Mouse (Mus musculus) bone marrow, adult 2 months (tissue): Measurements from ENCODE around the gene Ypel3. TPM values are rescaled to one million over a fixed set of nuclear protein-coding genes. Genes with fewer than 3 reads are reported as not detected.

Experiments used
- H3K27ac ChIP-seq: fragments of 200-500 bp; 2 replicates; pipeline ENCODE4 v1.5.1; 2012; ENCODE audit warnings: low read depth, mild to moderate bottlenecking, control low read depth, inconsistent platforms, low read length; ENCODE audit not compliant: control insufficient read depth, poor library complexity, insufficient read depth
- H3K4me1 ChIP-seq: fragments of 200-500 bp; 2 replicates; pipeline ENCODE4 v1.6.1; 2011; ENCODE audit warnings: low read length; ENCODE audit not compliant: control insufficient read depth, insufficient read depth
- H3K4me3 ChIP-seq: fragments of 200-500 bp; replicated peaks from 2 replicates; pipeline ENCODE3; 2011; ENCODE audit warnings: mild to moderate bottlenecking, low read depth, low read length, control low read depth; ENCODE audit not compliant: control insufficient read depth
- CTCF ChIP-seq: fragments of 200-500 bp; IDR thresholded peaks from 2 replicates; pipeline ENCODE4 v1.5.1; 2011; ENCODE audit warnings: low read length, control low read depth; ENCODE audit not compliant: control insufficient read depth, insufficient read depth
- POLR2A ChIP-seq: fragments of 200-500 bp; IDR thresholded peaks from 2 replicates; pipeline ENCODE4 v1.6.1; 2011; ENCODE audit warnings: low read depth, mild to moderate bottlenecking, control low read depth, low read length, borderline replicate concordance; ENCODE audit not compliant: control insufficient read depth
- WGBS: fragments of 180-500 bp; shearing (Covaris S2); methylation state at CpG from one replicate; pipeline ENCODE4 v1.1.7; 2018; 5-methylcytosine and 5-hydroxymethylcytosine counted together
- polyA plus RNA-seq: library from polyadenylated mRNA; stranded (reverse); fragments of >200 nt; gene quantifications from 2 replicates; pipeline ENCODE4 v1.2.4, GENCODE M21; 2011; ENCODE audit warnings: low replicate concordance; ENCODE audit not compliant: missing spikeins, insufficient read depth, insufficient read length

Ypel3 gene
- polyA plus RNA-seq, 1 experiment: 411 TPM

- no peaks in the 10 kb centered on the region for H3K4me1 ChIP-seq
- TF ChIP-seq CTCF (no peak), POLR2A (no peak)
- H3K4me3 ChIP-seq: no peak overlapping the region
- H3K27ac ChIP-seq: no peak overlapping the region
- 71% methylated on average over 9 of the region's 9 CpGs for WGBS
Measured at GRCm38 (mm10) chr7:126822741-126823140, 46.0 kb downstream of the Ypel3 start.

GRCm38 (mm10) chr7:126823202-126823711 is 46.5 kb downstream of the Ypel3 start:
- no peaks in the 10 kb centered on the region for H3K4me1 ChIP-seq
- WGBS: 6% methylated on average over 17 of the region's 19 CpGs
- no peak for TF ChIP-seq POLR2A
- TF ChIP-seq CTCF: no peak
- no peak overlapping the region for H3K27ac ChIP-seq
- no peak overlapping the region for H3K4me3 ChIP-seq

GRCm38 (mm10) chr7:126823940-126824339 is 47.2 kb downstream of the Ypel3 start:
- no peak overlapping the region for H3K27ac ChIP-seq
- no peaks in the 10 kb centered on the region for H3K4me1 ChIP-seq
- H3K4me3 ChIP-seq: no peak overlapping the region
- no peak for TF ChIP-seq CTCF
- no peak for TF ChIP-seq POLR2A
- 33% methylated on average over 10 of the region's 10 CpGs for WGBS

DNA sequence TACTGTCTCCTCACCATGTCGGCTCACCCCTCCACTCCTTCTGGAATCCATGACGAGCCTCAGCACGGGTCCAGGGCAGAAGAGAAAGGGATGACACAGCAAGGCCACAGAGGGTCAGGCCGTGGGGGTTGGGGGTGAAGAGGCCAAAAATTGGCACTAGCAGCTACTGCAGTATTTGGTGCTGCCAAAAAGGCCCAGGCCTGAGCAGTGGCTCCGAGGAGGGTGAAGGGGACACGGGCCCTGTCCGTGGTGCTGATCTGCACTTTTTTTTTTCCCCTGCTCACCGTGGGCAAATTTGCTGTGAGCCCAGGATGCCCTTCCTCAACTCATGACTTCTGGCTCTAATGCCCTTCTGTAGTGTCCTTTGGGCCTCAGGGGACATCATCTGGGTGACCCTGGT is 48.6 kb downstream of the Ypel3 start:
- no peak overlapping the region for H3K27ac ChIP-seq
- TF ChIP-seq POLR2A (no peak), CTCF (no peak)
- 24% methylated on average over 8 of the region's 8 CpGs for WGBS

GRCm38 (mm10) chr7:126825952-126826351 is 49.2 kb downstream of the Ypel3 start:
- Histone ChIP-seq H3K27ac (no peak overlapping the region), H3K4me1 (no peaks in the 10 kb centered on the region), H3K4me3 (no peak overlapping the region)
- no peak for TF ChIP-seq POLR2A
- no peak for TF ChIP-seq CTCF
- WGBS: 69% methylated on average over 5 of the region's 5 CpGs

More for the DNA sequence above, 48.6 kb downstream of the Ypel3 start:
- H3K4me3 ChIP-seq: no peak overlapping the region
- no peaks in the 10 kb centered on the region for H3K4me1 ChIP-seq

Other genes with a start within 250 kb of the Ypel3 start
- 52.3 and 90.2 TPM in 2 replicates for gene Eif3c, start 210.5 kb upstream of the Ypel3 start, polyA plus RNA-seq
- 21.2 and 45.7 TPM in 2 replicates for gene Apobr, start 192.0 kb upstream of the Ypel3 start, polyA plus RNA-seq
- gene Cln3, start 191.1 kb upstream of the Ypel3 start, polyA plus RNA-seq: 98.2 and 269 TPM in 2 replicates
- 1.9 and 6.0 TPM in 2 replicates for gene Il27, start 182.0 kb upstream of the Ypel3 start, polyA plus RNA-seq
- 28.1 and 37.6 TPM in 2 replicates for gene Nupr1, start 146.1 kb upstream of the Ypel3 start, polyA plus RNA-seq
- gene Sgf29, start 127.6 kb upstream of the Ypel3 start, polyA plus RNA-seq: 25.8 and 27.0 TPM in 2 replicates
- gene Sult1a1, start 100.5 kb upstream of the Ypel3 start, polyA plus RNA-seq: 14.2 and 34.1 TPM in 2 replicates
- 77.8 and 182 TPM in 2 replicates for gene Bola2, start 81.6 kb upstream of the Ypel3 start, polyA plus RNA-seq
- gene Slx1b, start 81.2 kb upstream of the Ypel3 start, polyA plus RNA-seq: 5.0 and 11.1 TPM in 2 replicates
- 370 and 776 TPM in 2 replicates for gene Coro1a, start 69.2 kb upstream of the Ypel3 start, polyA plus RNA-seq
- 78.4 and 117 TPM in 2 replicates for gene Mapk3, start 17.4 kb upstream of the Ypel3 start, polyA plus RNA-seq
- gene Gdpd3, start 10.6 kb upstream of the Ypel3 start, polyA plus RNA-seq: 20.1 and 40.1 TPM in 2 replicates
- gene Tbx6, start 4.5 kb downstream of the Ypel3 start, polyA plus RNA-seq: 7.5 and 13.7 TPM in 2 replicates
- gene Ppp4c, start 15.5 kb downstream of the Ypel3 start, polyA plus RNA-seq: 90.6 and 130 TPM in 2 replicates
- gene Fam57b, start 20.7 kb downstream of the Ypel3 start, polyA plus RNA-seq: 1.9 TPM in 1 of 2 replicates, not detected in the other
- not detected in 2 replicates for gene 4930451I11Rik, start 54.7 kb downstream of the Ypel3 start, polyA plus RNA-seq
- gene Doc2a, start 70.5 kb downstream of the Ypel3 start, polyA plus RNA-seq: not detected in 2 replicates
- gene Hirip3, start 85.0 kb downstream of the Ypel3 start, polyA plus RNA-seq: 77.2 and 107 TPM in 2 replicates
- 38.1 and 59.7 TPM in 2 replicates for gene Ino80e, start 85.4 kb downstream of the Ypel3 start, polyA plus RNA-seq
- 113 and 149 TPM in 2 replicates for gene Taok2, start 107.7 kb downstream of the Ypel3 start, polyA plus RNA-seq
- 39.9 and 76.2 TPM in 2 replicates for gene Tmem219, start 146.0 kb downstream of the Ypel3 start, polyA plus RNA-seq
- 4.0 and 17.3 TPM in 2 replicates for gene Kctd13, start 151.9 kb downstream of the Ypel3 start, polyA plus RNA-seq
- gene Asphd1, start 172.6 kb downstream of the Ypel3 start, polyA plus RNA-seq: not detected in 2 replicates
- 0.83 and 3.5 TPM in 2 replicates for gene Sez6l2, start 173.6 kb downstream of the Ypel3 start, polyA plus RNA-seq
- gene Cdipt, start 199.0 kb downstream of the Ypel3 start, polyA plus RNA-seq: 51.4 and 89.1 TPM in 2 replicates
- 2.3 and 2.4 TPM in 2 replicates for gene Cdiptos, start 199.1 kb downstream of the Ypel3 start, polyA plus RNA-seq
- gene Mvp, start 237.7 kb downstream of the Ypel3 start, polyA plus RNA-seq: 6.3 and 15.1 TPM in 2 replicates
- gene Pagr1b, start 239.5 kb downstream of the Ypel3 start, polyA plus RNA-seq: not detected in 2 replicates
- gene Pagr1a, start 240.4 kb downstream of the Ypel3 start, polyA plus RNA-seq: 20.4 TPM in 1 of 2 replicates, not detected in the other
- 11.2 and 52.5 TPM in 2 replicates for gene Gm42742, start 244.1 kb downstream of the Ypel3 start, polyA plus RNA-seq
- gene Prrt2, start 244.3 kb downstream of the Ypel3 start, polyA plus RNA-seq: 5.3 TPM in 1 of 2 replicates, not detected in the other